Mouse (Mus musculus): ENCODE data around the gene Fam207a. TPM values are rescaled to one million over a fixed set of nuclear protein-coding genes. Genes with fewer than 3 reads are reported as not detected.

The Fam207a gene
- total and polyA plus RNA-seq, 3 experiments = 70.6 to 74.0 TPM; not detected in 1

DNA sequence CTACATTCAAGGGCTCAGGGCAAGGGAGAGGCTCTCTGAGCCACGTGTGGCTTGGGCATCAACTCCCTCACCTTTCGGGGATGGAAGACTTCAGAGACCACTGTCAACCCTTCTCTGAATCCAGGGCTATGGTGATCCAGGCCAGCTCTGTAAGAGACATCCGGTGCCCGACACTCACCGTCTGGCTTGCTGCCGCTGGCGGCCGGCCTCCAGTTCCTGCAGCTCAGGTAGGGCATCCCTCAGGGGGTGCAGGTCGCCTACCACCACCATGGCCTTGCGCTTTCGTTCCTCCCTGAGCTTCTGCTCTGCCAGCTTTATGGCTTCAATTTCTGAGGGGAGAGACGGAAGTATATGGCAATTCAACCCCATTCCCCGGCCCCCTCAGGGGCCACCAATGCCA is 18.4 kb downstream of the Fam207a start:
- no peaks in the 10 kb centered on the region for H3K27me3 ChIP-seq (ENCODE audit: control insufficient read depth in 1 of 2, insufficient read depth in 2 of 2, low read length in 2 of 2)

DNA sequence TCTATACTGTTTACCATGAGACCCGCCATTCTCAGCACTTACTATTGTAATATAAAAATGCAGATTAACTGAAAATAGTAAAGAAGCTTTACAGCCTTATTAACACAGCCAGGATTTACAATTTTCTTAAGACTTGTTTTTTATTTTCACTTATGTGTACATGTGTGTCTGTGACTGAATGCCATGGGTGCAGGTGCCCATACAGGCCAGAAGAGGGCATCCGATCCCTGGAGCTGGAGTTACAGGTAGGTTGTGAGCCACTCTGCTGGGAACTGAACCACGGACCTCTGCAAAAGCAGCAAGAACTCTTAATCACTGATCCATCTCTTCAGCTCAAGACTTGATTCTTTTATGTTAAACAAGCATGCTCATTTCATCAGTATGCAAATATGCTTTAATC is 22.7 kb downstream of the Fam207a start:
- H3K27me3 ChIP-seq (ENCODE audit: control insufficient read depth in 1 of 2, insufficient read depth in 2 of 2, low read length in 2 of 2) = no peaks in the 10 kb centered on the region
- H3K9me3 ChIP-seq (replicated peaks; ENCODE audit: insufficient read depth, low read length) = no peaks in the 10 kb centered on the region
- H3K79me2 ChIP-seq (ENCODE audit: control insufficient read depth, insufficient read depth, low read length, poor library complexity) = peaks cover 1% of the 10 kb centered on the region; the same call in 1 of the 2 replicates
- TF ChIP-seq MAZ (IDR thresholded peaks at IDR 0.05; ENCODE audit: low read depth, low read length) = no peak
- peak in 2 of 3 experiments; percentile 7 to 23; a peak in 1 of 6 replicates for TF ChIP-seq CTCF (IDR thresholded peaks at IDR 0.05 in 2 of 3, conservative IDR thresholded peaks at IDR 0.05 in 1 of 3; ENCODE audit: control insufficient read depth in 1 of 3, insufficient read depth in 1 of 3, low read depth in 2 of 3, low read length in 3 of 3, poor library complexity in 1 of 3, severe bottlenecking in 1 of 3)
- H3K4me3 ChIP-seq (ENCODE audit: control insufficient read depth in 1 of 2, insufficient read depth in 1 of 2, low read depth in 2 of 2, low read length in 2 of 2) = no peak overlapping the region
- peak; percentile 38 for DNase-seq (ENCODE audit: low read depth, low spot score)
- peaks cover 0 to 6% of the 10 kb centered on the region in 2 experiments; a peak in 2 of 4 replicates for H3K36me3 ChIP-seq (ENCODE audit: control insufficient read depth in 1 of 2, insufficient read depth in 2 of 2, low read length in 2 of 2)
- no peak overlapping the region for H3K27ac ChIP-seq (ENCODE audit: control insufficient read depth, low read depth, low read length)
- H3K9ac ChIP-seq (ENCODE audit: control insufficient read depth, low read depth, low read length, poor library complexity, severe bottlenecking) = no peak overlapping the region
- no peaks in the 10 kb centered on the region for H3K4me1 ChIP-seq (ENCODE audit: control insufficient read depth in 1 of 2, insufficient read depth in 2 of 2, low read length in 2 of 2)

More for the DNA sequence above, 18.4 kb downstream of the Fam207a start:
- Histone ChIP-seq H3K27ac (ENCODE audit: control insufficient read depth, low read depth, low read length) (no peak overlapping the region), H3K79me2 (ENCODE audit: control insufficient read depth, insufficient read depth, low read length, poor library complexity) (peaks cover 4% of the 10 kb centered on the region; the same call in 1 of the 2 replicates), H3K9me3 (replicated peaks; ENCODE audit: insufficient read depth, low read length) (no peaks in the 10 kb centered on the region), H3K4me1 (ENCODE audit: control insufficient read depth in 1 of 2, insufficient read depth in 2 of 2, low read length in 2 of 2) (no peaks in the 10 kb centered on the region), H3K36me3 (ENCODE audit: control insufficient read depth in 1 of 2, insufficient read depth in 2 of 2, low read length in 2 of 2) (peaks cover 0 to 10% of the 10 kb centered on the region in 2 experiments; a peak in 2 of 4 replicates), H3K4me3 (ENCODE audit: control insufficient read depth in 1 of 2, insufficient read depth in 1 of 2, low read depth in 2 of 2, low read length in 2 of 2) (no peak overlapping the region), H3K9ac (ENCODE audit: control insufficient read depth, low read depth, low read length, poor library complexity, severe bottlenecking) (no peak overlapping the region)
- TF ChIP-seq GATA1 (IDR thresholded peaks at IDR 0.05; ENCODE audit: low read depth, low read length) (no peak), ZNF384 (IDR thresholded peaks at IDR 0.05; ENCODE audit: low read depth, low read length) (no peak)
- DNase-seq (ENCODE audit: low read depth, low spot score) = no peak

GRCm38 (mm10) chr10:77491585-77491984 is 24.0 kb downstream of the Fam207a start:
- Histone ChIP-seq H3K4me3 (ENCODE audit: control insufficient read depth in 1 of 2, insufficient read depth in 1 of 2, low read depth in 2 of 2, low read length in 2 of 2) (no peak overlapping the region), H3K79me2 (ENCODE audit: control insufficient read depth, insufficient read depth, low read length, poor library complexity) (no peaks in the 10 kb centered on the region), H3K9ac (ENCODE audit: control insufficient read depth, low read depth, low read length, poor library complexity, severe bottlenecking) (no peak overlapping the region), H3K4me1 (ENCODE audit: control insufficient read depth in 1 of 2, insufficient read depth in 2 of 2, low read length in 2 of 2) (no peaks in the 10 kb centered on the region), H3K27me3 (ENCODE audit: control insufficient read depth in 1 of 2, insufficient read depth in 2 of 2, low read length in 2 of 2) (no peaks in the 10 kb centered on the region), H3K36me3 (ENCODE audit: control insufficient read depth in 1 of 2, insufficient read depth in 2 of 2, low read length in 2 of 2) (peaks cover 0 to 6% of the 10 kb centered on the region in 2 experiments; a peak in 2 of 4 replicates), H3K27ac (ENCODE audit: control insufficient read depth, low read depth, low read length) (no peak overlapping the region), H3K9me3 (replicated peaks; ENCODE audit: insufficient read depth, low read length) (no peaks in the 10 kb centered on the region)
- no peak for DNase-seq (ENCODE audit: low read depth, low spot score)
- TF ChIP-seq NRF1 (IDR thresholded peaks at IDR 0.05; ENCODE audit: insufficient read depth, low read depth, low read length, poor library complexity, severe bottlenecking) = no peak

- TF ChIP-seq CHD1 (IDR thresholded peaks at IDR 0.05; ENCODE audit: low read depth, low read length) (no peak), TBP (IDR thresholded peaks at IDR 0.05; ENCODE audit: low read depth, low read length) (no peak), MAZ (IDR thresholded peaks at IDR 0.05; ENCODE audit: low read depth, low read length) (no peak), USF2 (IDR thresholded peaks at IDR 0.05; ENCODE audit: borderline replicate concordance in 1 of 2, insufficient read depth in 1 of 2, low read depth in 1 of 2, low read length in 2 of 2) (no peak)
- H3K36me3 ChIP-seq (ENCODE audit: control insufficient read depth in 1 of 2, insufficient read depth in 2 of 2, low read length in 2 of 2) = peaks cover 4 to 7% of the 10 kb centered on the region in 2 experiments
- no peaks in the 10 kb centered on the region for H3K9me3 ChIP-seq (replicated peaks; ENCODE audit: insufficient read depth, low read length)
- H3K4me1 ChIP-seq (ENCODE audit: control insufficient read depth in 1 of 2, insufficient read depth in 2 of 2, low read length in 2 of 2) = peaks cover 8 to 13% of the 10 kb centered on the region in 2 experiments
- H3K9ac ChIP-seq (ENCODE audit: control insufficient read depth, low read depth, low read length, poor library complexity, severe bottlenecking) = no peak overlapping the region
- H3K27me3 ChIP-seq (ENCODE audit: control insufficient read depth in 1 of 2, insufficient read depth in 2 of 2, low read length in 2 of 2) = no peaks in the 10 kb centered on the region
- H3K27ac ChIP-seq (ENCODE audit: control insufficient read depth, low read depth, low read length) = no peak overlapping the region
- DNase-seq (ENCODE audit: low read depth, low spot score) = no peak
- H3K79me2 ChIP-seq (ENCODE audit: control insufficient read depth, insufficient read depth, low read length, poor library complexity) = no peaks in the 10 kb centered on the region
- H3K4me3 ChIP-seq (ENCODE audit: control insufficient read depth in 1 of 2, insufficient read depth in 1 of 2, low read depth in 2 of 2, low read length in 2 of 2) = no peak overlapping the region
These were observed 27.4 kb downstream of the Fam207a start for GRCm38 (mm10) chr10:77488168-77488567.

Measured in MEL (cell line).